In genomic region chr4:33923761-33924233, GRCm38 (mm10) we compare ENCODE assay signal across 8 mouse cellular contexts. TPM values are rescaled to one million over a fixed set of nuclear protein-coding genes. Genes with fewer than 3 reads are reported as not detected.
DNase-seq lines count a peak whose midpoint lies in the region; ATAC-seq and TF ChIP-seq lines count a peak whose summit lies in the region.

No protein-coding gene starts in this region.

- no peak for DNase-seq in kidney, adult 11 months
- DNase-seq in ES-E14 (ENCODE audit: low read depth, low spot score), result no peak
- DNase-seq in midbrain, embryonic 11.5 days (ENCODE audit: low spot score, missing footprints), result no peak
- no peak for DNase-seq in spleen, postnatal 10 days (ENCODE audit: low spot score in 2 of 2)

- no peaks in the 10 kb centered on the region for H3K4me1 ChIP-seq in kidney, embryonic 14.5 days (ENCODE audit: control insufficient read depth, insufficient read depth, low read length)
- H3K4me1 ChIP-seq in ES-E14 (ENCODE audit: control insufficient read depth in 2 of 2, insufficient read depth in 2 of 2, low read length in 2 of 2, poor library complexity in 1 of 2), result peaks cover 0 to 2% of the 10 kb centered on the region in 2 experiments; a peak in 2 of 4 replicates
- peaks cover 14% of the 10 kb centered on the region for H3K4me1 ChIP-seq in embryonic facial prominence, embryonic 13.5 days
- H3K4me1 ChIP-seq in intestine, postnatal 0 days (replicated peaks; ENCODE audit: control insufficient read depth, insufficient read depth, low read length), result no peaks in the 10 kb centered on the region
- H3K4me1 ChIP-seq in midbrain, embryonic 11.5 days (ENCODE audit: control insufficient read depth, insufficient read depth, low read length), result no peaks in the 10 kb centered on the region; the same call in 1 of the 2 replicates

- TF ChIP-seq CTCF in intestine, postnatal 0 days (IDR thresholded peaks at IDR 0.05; ENCODE audit: low read depth), result no peak

- peaks cover 27% of the 10 kb centered on the region for H3K27me3 ChIP-seq in kidney, embryonic 14.5 days (ENCODE audit: control insufficient read depth, insufficient read depth, low read length)
- H3K27me3 ChIP-seq in embryonic facial prominence, embryonic 13.5 days, result peaks cover 24% of the 10 kb centered on the region
- peaks cover 18% of the 10 kb centered on the region for H3K27me3 ChIP-seq in intestine, postnatal 0 days (replicated peaks; ENCODE audit: control insufficient read depth, insufficient read depth, low read length)
- H3K27me3 ChIP-seq in midbrain, embryonic 11.5 days (ENCODE audit: control insufficient read depth, insufficient read depth, low read length), result peaks cover 24% of the 10 kb centered on the region

- no peaks in the 10 kb centered on the region for H3K9me3 ChIP-seq in kidney, embryonic 14.5 days (ENCODE audit: control insufficient read depth, low read length)
- H3K9me3 ChIP-seq in ES-E14 (ENCODE audit: control insufficient read depth, insufficient read depth, low read depth, low read length), result no peaks in the 10 kb centered on the region
- no peaks in the 10 kb centered on the region for H3K9me3 ChIP-seq in embryonic facial prominence, embryonic 13.5 days
- H3K9me3 ChIP-seq in intestine, postnatal 0 days (ENCODE audit: control insufficient read depth), result no peaks in the 10 kb centered on the region
- H3K9me3 ChIP-seq in midbrain, embryonic 11.5 days (ENCODE audit: control insufficient read depth, low read length), result no peaks in the 10 kb centered on the region

- H3K36me3 ChIP-seq in kidney, embryonic 14.5 days (ENCODE audit: control insufficient read depth, insufficient read depth, low read length), result no peaks in the 10 kb centered on the region
- H3K36me3 ChIP-seq in ES-E14 (ENCODE audit: control insufficient read depth, insufficient read depth, low read length, poor library complexity, severe bottlenecking), result no peaks in the 10 kb centered on the region
- H3K36me3 ChIP-seq in embryonic facial prominence, embryonic 13.5 days, result no peaks in the 10 kb centered on the region
- H3K36me3 ChIP-seq in intestine, postnatal 0 days (ENCODE audit: control insufficient read depth, insufficient read depth), result no peaks in the 10 kb centered on the region
- H3K36me3 ChIP-seq in midbrain, embryonic 11.5 days (ENCODE audit: control insufficient read depth, insufficient read depth, low read length), result no peaks in the 10 kb centered on the region

- H3K4me2 ChIP-seq in kidney, embryonic 14.5 days (replicated peaks; ENCODE audit: low read depth, low read length), result peak overlapping the region; percentile 99
- H3K4me2 ChIP-seq in embryonic facial prominence, embryonic 13.5 days, result peak overlapping the region; percentile 95
- peak overlapping the region; percentile 99 for H3K4me2 ChIP-seq in intestine, postnatal 0 days (replicated peaks; ENCODE audit: low read depth)
- peak overlapping the region; percentile 90 for H3K4me2 ChIP-seq in midbrain, embryonic 11.5 days

- under 1% methylated on average over 35 of the region's 55 CpGs for WGBS in kidney, embryonic 14.5 days
- WGBS in embryonic facial prominence, embryonic 13.5 days, result 0% methylated on average over 54 of the region's 55 CpGs
- under 1% methylated on average over 54 of the region's 55 CpGs for WGBS in intestine, postnatal 0 days
- under 1% methylated on average over 45 of the region's 55 CpGs for WGBS in midbrain, embryonic 11.5 days

- peak overlapping the region; percentile 72 for H3K9ac ChIP-seq in kidney, embryonic 14.5 days (ENCODE audit: low read depth, low read length)
- peak overlapping the region; percentile 76 for H3K9ac ChIP-seq in ES-E14 (ENCODE audit: insufficient read depth, low read depth, low read length, poor library complexity, severe bottlenecking)
- H3K9ac ChIP-seq in embryonic facial prominence, embryonic 13.5 days, result peak overlapping the region; percentile 82
- H3K9ac ChIP-seq in intestine, postnatal 0 days (ENCODE audit: low read depth, low read length), result peak overlapping the region; percentile 38
- peak overlapping the region; percentile 81 for H3K9ac ChIP-seq in midbrain, embryonic 11.5 days (ENCODE audit: low read length)

- H3K4me3 ChIP-seq in kidney, embryonic 14.5 days (ENCODE audit: low read length), result peak overlapping the region; percentile 56
- peak overlapping the region; percentile 73 to 88 for H3K4me3 ChIP-seq in ES-E14 (ENCODE audit: insufficient read depth in 1 of 2, low read depth in 1 of 2, low read length in 2 of 2, poor library complexity in 1 of 2, severe bottlenecking in 1 of 2)
- H3K4me3 ChIP-seq in embryonic facial prominence, embryonic 13.5 days, result peak overlapping the region; percentile 69
- H3K4me3 ChIP-seq in intestine, postnatal 0 days (ENCODE audit: low read depth, low read length), result peak overlapping the region; percentile 60
- H3K4me3 ChIP-seq in midbrain, embryonic 11.5 days (ENCODE audit: low read depth, low read length), result peak overlapping the region; percentile 64

- in situ Hi-C loops in ES-E14 (cut with MboI; ENCODE audit: low sequenced_read_pairs in 2 of 2, unreplicated experiment in 2 of 2), result no loop called here

- ATAC-seq in kidney, embryonic 14.5 days (ENCODE audit: low FRiP score, low TSS enrichment), result peak; percentile 75
- peak; percentile 60; the same call in 1 of the 2 replicates for ATAC-seq in embryonic facial prominence, embryonic 13.5 days (ENCODE audit: insufficient number of reproducible peaks, insufficient read depth, low FRiP score, low TSS enrichment, low read depth)
- 0 out of 2 replicates have a peak, but pooled peaks have one; percentile 11 for ATAC-seq in intestine, postnatal 0 days
- ATAC-seq in midbrain, embryonic 11.5 days (ENCODE audit: low FRiP score), result peak; percentile 77
- no peak for ATAC-seq in inflammation-experienced regulatory T-cells, adult 6 months

- no peak overlapping the region for H3K27ac ChIP-seq in kidney, embryonic 14.5 days (ENCODE audit: low read depth, low read length)
- no peak overlapping the region for H3K27ac ChIP-seq in ES-E14 (ENCODE audit: insufficient read depth, low read depth, low read length, poor library complexity, severe bottlenecking)
- H3K27ac ChIP-seq in embryonic facial prominence, embryonic 13.5 days, result peak overlapping the region; percentile 78; the same call in 1 of the 2 replicates
- H3K27ac ChIP-seq in intestine, postnatal 0 days (ENCODE audit: low read depth, low read length), result peak overlapping the region; percentile 35; the same call in 1 of the 2 replicates
- peak overlapping the region; percentile 74 for H3K27ac ChIP-seq in midbrain, embryonic 11.5 days (ENCODE audit: low read depth, low read length)

TF ChIP-seq in ES-E14, 5 proteins besides CTCF, POLR2A, EP300 and RAD21:
- no peak for TF ChIP-seq HCFC1 (IDR thresholded peaks at IDR 0.05; ENCODE audit: borderline replicate concordance, insufficient read depth, low read length)
- no peak for TF ChIP-seq ZC3H11A (IDR thresholded peaks at IDR 0.05; ENCODE audit: borderline replicate concordance, low read depth, low read length)
- no peak for TF ChIP-seq CHD2 (IDR thresholded peaks at IDR 0.05; ENCODE audit: low read depth, low read length)
- TF ChIP-seq MAFK (IDR thresholded peaks at IDR 0.05; ENCODE audit: insufficient read depth, low read depth, low read length), result no peak
- no peak for TF ChIP-seq ZNF384 (IDR thresholded peaks at IDR 0.05; ENCODE audit: low read depth, low read length)

RNA-seq across cellular contexts. Expression of gene Cnr1, which starts 0.6 kb away (rescaled TPM):
- polyA plus RNA-seq in kidney, embryonic 14.5 days (2014; fragmentation: Nextera tagmentation; extraction: Ambion mirVana), result 0.29 and 0.34 TPM in 2 replicates
- 0.53 and 0.54 TPM in 2 replicates for total RNA-seq in ES-E14 (2012; rRNA removed)
- 3.6 and 3.8 TPM in 2 replicates for polyA plus RNA-seq in embryonic facial prominence, embryonic 13.5 days (2015; fragmentation: Nextera tagmentation; extraction: Ambion mirVana)
- 3.2 and 3.4 TPM in 2 replicates for polyA plus RNA-seq in intestine, postnatal 0 days (2015; fragmentation: Nextera tagmentation; extraction: Ambion mirVana)
- 15.9 and 17.5 TPM in 2 replicates for polyA plus RNA-seq in midbrain, embryonic 11.5 days (2014; fragmentation: Nextera tagmentation; extraction: Ambion mirVana)
- not detected for polyA plus RNA-seq in inflammation-experienced regulatory T-cells, adult 6 months (2017; shearing (Covaris generic))

Comparison
In these comparisons a context has a peak if more than half of its experiments do, and no peak if none do; other contexts are left out.
1. H3K27ac ChIP-seq: peak in embryonic facial prominence, embryonic 13.5 days (single experiment), intestine, postnatal 0 days (single experiment) and midbrain, embryonic 11.5 days (single experiment); none in kidney, embryonic 14.5 days (single experiment) and ES-E14 (single experiment).
2. Peak in every context shown above with its lines, with median percentiles within 50 percentile points of each other: H3K4me2 ChIP-seq, H3K4me3 ChIP-seq and H3K9ac ChIP-seq.